Mouse (Mus musculus) spleen, postnatal 36 days (tissue): ENCODE results near the gene Ccr8.

ENCODE experiments used
- DNase-seq, 2 experiments: peaks; one replicate each; pipeline ENCODE4 v3.0.0; 2022; ENCODE audit warnings: low spot score in 2 of 2, mixed read lengths in 1 of 2

The Ccr8 gene

DNA sequence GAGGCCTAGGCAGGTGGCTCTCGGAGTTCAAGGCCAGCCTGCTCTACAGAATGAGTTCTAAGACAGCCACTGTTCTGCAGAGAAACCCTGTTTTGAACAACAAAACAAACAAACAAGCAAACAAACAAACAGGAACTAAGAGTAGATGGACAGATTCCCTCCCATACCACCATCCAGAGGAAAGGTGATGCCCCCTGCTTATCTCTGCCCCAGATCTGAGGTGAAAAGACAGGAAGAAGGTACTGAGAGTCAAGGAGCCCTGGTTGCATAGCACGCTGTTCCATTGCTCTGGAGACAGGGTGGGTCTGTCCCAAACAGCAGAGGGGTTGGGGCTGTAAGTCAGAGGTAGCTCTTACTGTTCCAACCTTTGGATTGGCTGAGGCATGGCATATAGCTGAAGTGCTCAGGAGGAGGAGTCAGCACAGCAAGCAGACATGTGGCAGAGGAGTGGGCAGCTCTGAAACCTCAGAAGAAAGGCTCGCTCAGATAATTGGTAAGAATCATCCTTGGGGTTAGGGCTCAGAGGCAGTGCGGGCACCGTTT, at the start of gene Ccr8:
Gene Ccr8 (plus strand): TSS at position 419 of the 543 bp plus-strand sequence.
- no peak for DNase-seq

- DNase-seq, result no peak
Measured at GRCm38 (mm10) chr9:120043115-120043514, 48.8 kb upstream of the Ccr8 start.

DNA sequence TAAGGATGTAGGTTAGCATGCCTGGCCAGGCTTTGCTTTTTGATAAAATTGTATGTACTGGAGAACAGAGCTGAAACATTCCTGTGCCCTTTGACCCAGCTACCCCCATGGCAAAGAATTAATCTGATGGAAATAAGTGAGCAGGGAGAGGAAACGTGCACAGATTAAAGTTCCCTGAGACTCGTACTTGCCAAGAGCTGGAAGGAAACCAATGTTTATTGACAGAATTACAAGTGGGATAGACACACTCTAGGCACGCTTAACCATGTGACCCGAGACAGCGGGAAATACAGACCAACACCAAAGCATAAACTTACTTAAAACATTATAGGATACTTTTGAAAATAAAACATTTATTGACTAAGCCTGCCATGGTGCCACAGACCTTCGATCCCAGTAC, 43.4 kb upstream of the Ccr8 start:
- DNase-seq, result no peak

DNA sequence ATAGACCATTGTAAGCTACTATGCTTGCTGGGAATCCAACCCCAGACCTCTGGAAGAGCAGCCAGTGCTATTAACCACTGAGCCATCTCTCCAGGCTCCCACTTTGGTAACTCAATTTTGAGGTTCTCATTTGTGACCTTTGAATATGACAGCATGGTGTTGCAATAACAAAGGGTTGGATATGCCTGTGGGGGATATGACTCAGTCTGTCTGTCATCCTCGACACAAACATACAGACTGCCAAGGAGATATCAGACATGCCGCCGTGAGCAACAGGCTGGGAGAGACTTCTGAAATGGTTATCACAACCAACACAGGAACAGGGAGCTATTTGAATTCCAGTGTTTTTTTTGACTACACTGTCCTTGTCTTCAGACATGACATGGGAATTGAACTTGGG, 42.5 kb upstream of the Ccr8 start:
- no peak for DNase-seq

DNA sequence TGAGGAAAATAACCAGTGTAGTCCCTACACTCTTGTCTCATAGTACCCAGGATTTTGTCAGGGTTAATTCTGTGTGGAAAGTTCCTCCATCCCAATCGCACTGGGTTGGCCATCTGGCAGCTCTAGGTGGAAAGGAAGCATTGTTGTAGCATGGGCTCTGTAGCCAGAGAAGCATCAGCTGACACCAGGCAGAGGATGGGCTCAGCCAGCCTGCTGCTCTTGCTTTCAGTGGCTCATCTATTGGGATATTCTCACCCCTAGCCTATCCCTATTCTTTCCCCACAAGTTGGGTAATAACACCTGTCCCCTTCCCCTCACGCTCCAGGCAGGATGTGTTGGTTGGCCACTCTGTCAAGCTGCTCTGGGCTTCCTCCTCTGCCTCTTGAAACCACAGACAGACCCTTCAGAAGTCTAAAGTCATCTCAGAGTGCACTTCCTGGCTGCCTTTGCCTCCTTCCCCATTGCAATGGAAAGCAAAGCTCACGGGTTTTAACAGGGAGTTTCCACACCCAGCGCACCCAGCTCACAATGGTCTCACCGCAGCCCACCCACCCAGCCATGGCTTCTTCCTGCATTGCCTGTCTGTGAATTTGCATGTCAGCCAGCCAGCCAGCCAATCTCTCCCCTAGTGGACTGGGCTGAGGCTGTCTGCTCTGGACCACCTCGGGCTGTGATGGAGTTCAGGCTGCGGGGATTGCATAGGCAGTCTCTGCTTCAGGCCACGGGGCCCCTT, 37.2 kb upstream of the Ccr8 start:
- DNase-seq, result peak; percentile 37 to 48

DNA sequence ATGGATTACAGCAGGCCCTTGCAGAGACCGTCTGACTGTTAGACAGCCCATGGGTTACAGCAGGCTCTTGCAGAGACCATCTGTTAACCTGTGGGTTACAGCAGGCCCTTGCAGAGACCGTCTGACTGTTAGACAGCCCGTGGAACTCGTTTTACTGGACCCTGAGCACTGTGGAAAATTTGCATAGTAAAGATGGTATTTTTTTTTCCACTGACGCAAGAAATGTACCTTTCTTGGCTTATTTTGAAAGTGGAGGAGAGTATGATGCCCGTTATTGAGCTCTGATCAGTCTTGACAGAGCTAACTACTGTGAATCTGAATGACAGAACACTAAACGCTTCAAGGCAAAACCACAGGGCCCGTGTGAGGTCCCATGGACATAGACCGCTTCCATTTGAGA, 35.7 kb upstream of the Ccr8 start:
- no peak for DNase-seq

DNA sequence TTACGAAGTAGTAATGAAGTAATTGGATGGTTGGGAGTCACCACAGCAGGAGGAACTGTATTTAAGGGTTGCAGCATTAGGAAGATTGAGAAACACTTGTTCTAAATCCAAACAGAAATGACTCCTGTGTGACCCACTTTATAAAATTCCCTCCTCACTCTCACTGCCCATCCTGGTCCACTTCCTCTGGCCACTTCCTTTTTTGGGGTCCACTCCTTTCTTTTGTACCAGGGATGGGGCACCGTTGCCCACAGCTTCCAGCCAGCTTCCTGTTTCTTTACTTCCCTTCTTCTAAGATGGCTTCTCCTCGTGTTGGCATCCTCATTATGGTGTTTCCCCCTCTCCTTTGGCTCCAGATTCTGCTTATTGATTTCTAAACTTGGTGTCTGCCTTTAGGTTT, 33.2 kb upstream of the Ccr8 start:
- peak in 1 of 2 experiments; percentile 18 for DNase-seq

- DNase-seq, result no peak
Measured at GRCm38 (mm10) chr9:120064317-120064716, 27.6 kb upstream of the Ccr8 start.

DNA sequence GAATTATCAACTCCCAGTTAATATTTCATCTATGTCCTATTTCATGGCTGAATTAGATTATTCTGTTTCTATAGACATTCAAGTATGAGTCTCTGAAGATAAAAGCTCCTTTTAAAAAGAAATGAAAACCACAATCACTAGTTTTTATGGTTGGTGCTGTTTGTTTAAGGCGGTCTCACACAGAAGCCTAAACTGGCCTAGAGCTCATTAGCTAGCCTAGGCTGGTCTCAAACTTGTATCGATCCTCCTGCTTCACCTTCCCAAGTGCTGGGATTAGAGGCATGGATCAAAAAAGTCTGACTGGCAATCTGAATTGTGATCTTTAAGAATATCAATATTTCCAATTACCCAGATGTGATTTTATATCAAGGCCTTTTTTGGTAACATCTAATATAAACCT, 24.3 kb upstream of the Ccr8 start:
- DNase-seq, result no peak

DNA sequence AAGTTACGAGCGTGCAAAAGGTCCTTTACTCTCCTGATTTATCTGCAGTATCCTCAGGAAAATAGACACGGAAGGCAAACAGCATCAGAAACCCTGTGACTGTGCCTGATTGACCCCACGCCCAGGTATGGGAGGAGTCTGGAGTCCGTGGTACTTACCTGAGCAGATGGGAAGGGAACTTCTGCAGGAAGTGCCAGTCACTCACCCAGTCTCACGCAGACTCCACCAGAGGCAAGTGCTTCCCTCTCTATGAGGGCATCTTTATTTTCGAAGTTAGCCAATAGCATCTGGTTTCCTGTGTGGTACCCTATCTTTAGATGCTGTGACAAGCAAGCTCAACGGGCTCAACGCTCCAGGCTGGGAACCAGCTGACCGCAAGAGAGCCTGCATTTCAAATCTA, 23.9 kb upstream of the Ccr8 start:
- DNase-seq, result no peak

- DNase-seq, result no peak
Measured at GRCm38 (mm10) chr9:120069779-120070178, 22.1 kb upstream of the Ccr8 start, which contains the start of gene Cx3cr1. Gene Cx3cr1, minus strand, starts transcription at chr9:120069879.

GRCm38 (mm10) chr9:120071251-120071650, 20.7 kb upstream of the Ccr8 start:
- DNase-seq, result no peak

DNA sequence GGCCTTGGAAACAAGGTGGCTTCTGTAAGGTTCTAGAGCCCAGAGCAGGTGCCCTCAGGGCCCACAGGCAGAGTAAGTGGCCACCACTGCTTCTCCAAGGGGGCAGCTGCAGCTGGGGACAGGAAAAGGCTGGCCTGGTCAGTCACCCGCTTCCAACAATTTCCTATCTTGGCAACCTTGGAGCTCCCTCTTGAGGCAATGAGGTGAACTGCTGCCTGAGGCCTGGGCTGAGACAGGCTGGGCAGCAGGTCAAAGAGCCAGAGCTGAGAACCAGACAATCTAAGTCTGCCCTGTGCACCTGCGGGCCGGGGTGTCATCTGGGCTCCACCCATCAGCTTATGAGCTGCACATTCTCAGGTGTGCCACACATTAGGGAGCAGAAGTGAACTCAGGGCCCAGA, 18.7 kb upstream of the Ccr8 start:
- DNase-seq, result peak; percentile 56 to 57

- DNase-seq, result no peak
Measured at GRCm38 (mm10) chr9:120074516-120074915, 17.4 kb upstream of the Ccr8 start.

GRCm38 (mm10) chr9:120078241-120078640, 13.7 kb upstream of the Ccr8 start:
- no peak for DNase-seq

DNA sequence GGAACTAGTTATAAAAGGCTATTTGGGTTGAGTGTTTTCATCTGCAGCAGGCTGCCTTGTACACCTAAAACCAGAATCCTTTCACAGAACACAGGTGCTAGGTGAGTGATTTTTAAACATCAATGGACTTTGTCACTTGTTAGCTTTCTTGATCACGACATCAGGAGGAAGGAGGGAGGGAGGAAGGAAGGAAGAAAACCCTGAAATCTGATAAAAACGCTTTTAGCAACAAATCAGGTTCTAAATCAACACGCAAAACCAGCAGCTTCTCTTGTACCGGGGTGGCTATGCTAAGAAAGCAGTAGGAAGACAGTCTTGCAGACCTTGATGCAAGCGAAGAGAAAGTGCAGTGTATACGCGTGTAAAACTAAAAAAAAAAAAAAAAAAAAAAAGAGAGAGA, 12.0 kb upstream of the Ccr8 start:
- DNase-seq, result no peak

- DNase-seq, result no peak
Measured at GRCm38 (mm10) chr9:120080546-120081108, 11.3 kb upstream of the Ccr8 start.

DNA sequence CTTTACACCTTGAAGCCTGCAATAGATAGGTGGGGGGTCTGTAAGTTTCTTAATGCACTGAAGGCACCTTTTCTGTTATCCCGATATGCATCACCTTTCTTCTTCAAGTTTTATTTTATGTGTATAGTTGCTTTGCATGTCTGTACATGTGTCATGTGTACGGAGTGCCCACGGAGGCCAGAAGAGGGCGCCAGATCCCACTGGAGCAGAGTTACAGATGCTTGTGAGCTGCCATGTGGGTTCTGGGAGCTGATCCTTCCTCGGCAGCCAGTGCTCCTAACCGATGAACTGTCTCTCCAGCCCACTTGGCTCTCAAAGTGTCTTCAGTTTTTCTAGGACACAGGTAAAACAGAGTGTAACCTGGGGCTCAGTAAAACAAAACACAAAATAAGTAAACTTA, 10.7 kb upstream of the Ccr8 start:
- no peak for DNase-seq

DNA sequence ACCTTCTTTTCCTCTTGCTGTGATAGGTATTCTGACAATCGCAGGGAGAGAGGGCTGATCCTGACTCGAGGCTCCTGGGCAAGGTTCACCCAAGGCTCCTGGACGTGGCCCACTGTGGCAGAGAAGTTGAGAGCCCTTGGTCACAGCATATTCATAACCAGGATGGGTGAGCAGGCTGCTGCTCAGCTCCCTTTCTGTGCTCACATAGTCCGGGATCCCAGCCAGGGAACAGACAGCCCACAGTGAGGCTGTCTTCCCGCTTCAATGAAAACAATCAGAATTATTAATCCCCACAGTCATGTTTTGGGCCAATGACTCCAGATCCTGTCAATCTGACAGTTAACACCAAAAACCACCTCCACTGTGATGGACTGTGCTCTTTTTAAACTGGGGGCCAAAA, 9.9 kb upstream of the Ccr8 start:
- no peak for DNase-seq

- no peak for DNase-seq
Measured at GRCm38 (mm10) chr9:120082691-120083090, 9.2 kb upstream of the Ccr8 start.

- DNase-seq, result no peak
Measured at GRCm38 (mm10) chr9:120083158-120083894, 8.6 kb upstream of the Ccr8 start.

DNA sequence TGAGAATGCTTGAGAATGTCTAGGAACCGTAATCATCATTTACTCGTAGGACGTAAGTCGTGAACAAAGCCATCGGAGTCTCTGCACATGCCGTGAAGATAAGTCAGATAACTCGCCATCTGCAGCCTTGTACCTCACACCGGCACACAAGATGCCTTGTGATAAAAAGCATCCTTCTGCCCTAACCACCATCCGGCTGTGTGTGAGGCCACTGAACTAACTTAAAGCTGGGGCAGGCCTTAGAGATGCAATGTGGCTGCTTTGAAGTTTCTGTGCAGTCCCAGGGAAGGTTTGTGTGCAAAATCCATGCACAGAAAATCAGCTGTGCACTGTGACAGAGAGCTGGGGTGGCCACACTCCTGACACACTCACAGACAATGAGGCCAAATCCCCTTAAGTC, 7.5 kb upstream of the Ccr8 start:
- no peak for DNase-seq

GRCm38 (mm10) chr9:120089125-120089524, 2.8 kb upstream of the Ccr8 start:
- DNase-seq, result no peak
